Mouse (Mus musculus) embryonic fibroblast, embryonic 13.5 days (primary cell): ENCODE results near the gene Cdt1. TPM values are rescaled to one million over a fixed set of nuclear protein-coding genes. Genes with fewer than 3 reads are reported as not detected.

Experiments
- H3K27ac ChIP-seq: 2 replicates; pipeline ENCODE4 v1.5.1; 2012; ENCODE audit warnings: low read length, control low read depth, inconsistent platforms; ENCODE audit not compliant: insufficient read depth
- H3K4me1 ChIP-seq: 2 replicates; pipeline ENCODE4 v1.6.1; 2011; ENCODE audit warnings: low read length; ENCODE audit not compliant: control insufficient read depth, insufficient read depth
- H3K4me3 ChIP-seq: 2 replicates; pipeline ENCODE4 v1.5.1; 2011; ENCODE audit warnings: mild to moderate bottlenecking, control low read depth, low read length; ENCODE audit not compliant: insufficient read depth
- CTCF ChIP-seq: IDR thresholded peaks from 2 replicates; pipeline ENCODE4 v1.5.1; 2011; ENCODE audit warnings: mild to moderate bottlenecking, control low read depth, low read length, moderate library complexity, borderline replicate concordance; ENCODE audit not compliant: insufficient read depth
- POLR2A ChIP-seq: IDR thresholded peaks from 2 replicates; pipeline ENCODE4 v1.6.1; 2011; ENCODE audit warnings: low read depth, mild to moderate bottlenecking, control low read depth, low read length, moderate library complexity
- polyA plus RNA-seq: library from polyadenylated mRNA; stranded (reverse); fragments of >200 nt; gene quantifications from 2 replicates; pipeline ENCODE4 v1.2.4, GENCODE M21; 2011; ENCODE audit warnings: low read depth; ENCODE audit not compliant: missing spikeins, insufficient read length

Cdt1 gene
- polyA plus RNA-seq, 1 experiment: 15.9 TPM

GRCm38 (mm10) chr8:122529159-122529558, 38.7 kb upstream of the Cdt1 start:
- Histone ChIP-seq H3K27ac (no peak overlapping the region), H3K4me3 (no peak overlapping the region), H3K4me1 (peaks cover 28% of the 10 kb centered on the region)
- no peak for TF ChIP-seq POLR2A
- TF ChIP-seq CTCF: no peak

- H3K4me1 ChIP-seq: peaks cover 16% of the 10 kb centered on the region
- no peak overlapping the region for H3K4me3 ChIP-seq
- no peak for TF ChIP-seq CTCF
- no peak for TF ChIP-seq POLR2A
- no peak overlapping the region for H3K27ac ChIP-seq
Observed at GRCm38 (mm10) chr8:122531312-122531711, 36.5 kb upstream of the Cdt1 start.

GRCm38 (mm10) chr8:122537033-122537432, 30.8 kb upstream of the Cdt1 start:
- Histone ChIP-seq H3K4me1 (peaks cover 16% of the 10 kb centered on the region), H3K4me3 (no peak overlapping the region), H3K27ac (peak overlapping the region; percentile 28; the same call in 1 of the 2 replicates)
- TF ChIP-seq CTCF (no peak), POLR2A (no peak)

- H3K4me3 ChIP-seq: no peak overlapping the region
- TF ChIP-seq CTCF (no peak), POLR2A (no peak)
- H3K27ac ChIP-seq: no peak overlapping the region
- H3K4me1 ChIP-seq: peaks cover 16% of the 10 kb centered on the region
Observed at GRCm38 (mm10) chr8:122537812-122538211, 30.0 kb upstream of the Cdt1 start.

DNA sequence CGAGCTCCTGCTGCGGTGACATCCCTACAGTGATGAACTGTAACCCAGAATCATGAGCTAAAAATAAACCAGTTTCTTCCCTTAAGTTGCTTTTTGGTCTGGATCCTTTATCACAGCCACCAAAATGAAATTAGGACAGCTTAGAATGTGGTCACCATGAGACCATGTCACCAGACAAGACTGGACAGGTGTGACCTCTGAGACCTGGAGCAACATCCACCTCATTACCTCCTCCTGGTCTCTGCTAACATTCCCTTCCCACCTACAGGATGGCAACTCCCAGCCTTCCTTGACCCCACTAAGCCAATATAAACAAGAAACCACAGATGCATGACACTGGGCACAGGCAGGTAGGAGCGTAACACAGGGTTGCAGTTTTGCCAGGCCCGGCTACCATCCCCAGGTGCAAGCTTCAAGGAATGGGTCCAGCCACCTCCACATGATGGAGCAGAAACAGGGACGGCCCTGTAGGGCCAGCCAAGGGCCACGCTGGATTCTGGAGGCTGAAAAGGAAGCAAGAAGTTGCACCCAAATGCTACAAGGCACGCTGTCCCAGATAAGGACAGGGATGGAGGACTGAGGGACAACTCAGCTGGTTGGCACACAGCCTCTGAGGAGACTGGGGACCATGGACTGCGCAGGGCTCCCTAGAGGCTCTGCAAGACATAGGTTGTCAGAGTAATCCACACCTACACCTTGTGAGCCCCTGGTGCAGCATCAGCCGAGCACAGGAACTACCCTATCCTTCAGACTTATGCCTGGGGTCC, 29.3 kb upstream of the Cdt1 start:
- Histone ChIP-seq H3K4me1 (peaks cover 16% of the 10 kb centered on the region), H3K4me3 (no peak overlapping the region), H3K27ac (no peak overlapping the region)
- TF ChIP-seq POLR2A: no peak
- TF ChIP-seq CTCF: no peak

- Histone ChIP-seq H3K4me1 (peaks cover 9% of the 10 kb centered on the region), H3K4me3 (no peak overlapping the region), H3K27ac (no peak overlapping the region)
- no peak for TF ChIP-seq CTCF
- no peak for TF ChIP-seq POLR2A
Observed at GRCm38 (mm10) chr8:122544138-122544537, 23.7 kb upstream of the Cdt1 start.

DNA sequence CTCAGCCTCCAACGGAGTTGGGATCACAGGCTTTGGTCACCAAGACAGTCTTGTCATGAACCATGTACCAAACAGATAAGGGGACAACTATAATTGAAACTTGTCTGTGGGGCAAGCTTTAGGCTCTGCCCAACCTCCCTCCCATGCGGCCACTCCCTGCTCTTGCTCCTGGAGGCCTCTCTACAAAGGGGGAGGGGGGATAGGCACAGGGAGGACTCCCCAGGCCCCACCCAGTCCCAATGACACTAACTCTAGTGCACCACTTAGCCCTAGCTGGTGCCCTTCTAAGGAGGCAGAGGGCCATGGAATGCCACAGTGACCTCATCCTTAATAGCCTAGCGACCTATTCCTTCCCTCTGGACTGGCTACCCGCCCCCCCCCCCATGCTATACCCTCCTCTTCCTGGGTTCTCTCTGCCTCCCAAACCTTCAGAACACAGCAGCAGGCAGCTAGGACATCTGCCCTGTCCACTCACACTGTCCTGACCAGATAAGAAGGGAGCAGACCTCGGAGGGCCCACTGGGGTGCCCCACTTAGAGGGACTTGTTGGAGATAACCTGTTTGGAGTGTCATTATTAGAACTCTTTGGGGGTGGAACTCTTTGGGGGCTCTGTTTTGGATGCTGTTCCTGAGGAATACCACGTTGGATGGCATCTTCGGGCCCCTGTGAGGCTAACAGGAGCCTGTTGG, 21.6 kb upstream of the Cdt1 start:
- Histone ChIP-seq H3K27ac (no peak overlapping the region), H3K4me1 (peaks cover 9% of the 10 kb centered on the region), H3K4me3 (no peak overlapping the region)
- no peak for TF ChIP-seq POLR2A
- TF ChIP-seq CTCF: no peak

GRCm38 (mm10) chr8:122546811-122547453, 20.9 kb upstream of the Cdt1 start:
- no peak for TF ChIP-seq POLR2A
- TF ChIP-seq CTCF: no peak
- Histone ChIP-seq H3K27ac (peak overlapping the region; percentile 79; the same call in 1 of the 2 replicates), H3K4me1 (peaks cover 9% of the 10 kb centered on the region), H3K4me3 (no peak overlapping the region)

DNA sequence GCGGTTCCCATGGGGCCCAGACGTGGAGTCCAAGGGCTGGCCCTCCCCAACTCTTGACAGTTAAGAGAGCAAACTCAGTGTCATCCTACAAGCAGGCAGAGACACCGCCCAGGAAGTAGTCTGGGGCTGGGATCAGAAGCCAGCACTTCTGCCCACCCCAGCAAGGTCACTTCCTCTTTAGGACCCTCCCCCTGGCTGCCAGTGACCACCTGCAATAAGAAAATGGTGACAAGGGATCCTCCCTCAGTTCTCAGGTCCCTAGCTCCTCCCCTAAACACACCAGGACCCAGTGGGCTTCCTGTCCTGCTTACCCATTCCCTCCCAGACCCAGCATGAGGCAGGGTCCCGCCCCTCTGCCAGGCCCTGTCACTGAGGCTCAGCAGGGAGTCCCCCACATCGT, 20.0 kb upstream of the Cdt1 start:
- no peak overlapping the region for H3K4me3 ChIP-seq
- TF ChIP-seq CTCF: no peak
- no peak for TF ChIP-seq POLR2A
- peak overlapping the region; percentile 79; the same call in 1 of the 2 replicates for H3K27ac ChIP-seq
- H3K4me1 ChIP-seq: peaks cover 9% of the 10 kb centered on the region

DNA sequence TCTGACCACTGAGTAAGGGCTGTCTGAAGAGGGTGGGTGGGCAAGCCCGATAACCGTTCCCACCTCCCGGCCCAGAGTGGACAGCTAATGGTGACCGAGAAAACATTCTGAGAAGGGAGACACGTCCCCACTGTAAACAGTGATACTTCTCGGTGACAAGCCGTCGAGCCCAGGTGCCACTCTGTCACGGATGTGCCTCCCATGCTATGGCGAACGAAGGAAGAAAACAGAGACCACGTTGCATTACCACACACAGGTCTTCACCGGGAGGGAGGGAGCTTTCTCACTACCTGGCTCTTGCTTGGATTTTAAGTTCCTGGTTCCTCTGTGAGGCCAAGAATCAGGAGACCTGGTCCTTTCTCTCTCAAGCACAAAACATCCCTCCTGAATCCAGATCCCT, 19.5 kb upstream of the Cdt1 start:
- peak overlapping the region; percentile 93; the same call in 1 of the 2 replicates for H3K4me3 ChIP-seq
- H3K27ac ChIP-seq: peak overlapping the region; percentile 79
- H3K4me1 ChIP-seq: peaks cover 9% of the 10 kb centered on the region
- TF ChIP-seq CTCF (no peak), POLR2A (no peak)
